In genomic region chrX:77510371-77511300, GRCm38 (mm10) we compare ENCODE assay signal across 8 mouse cellular contexts. TPM values are rescaled to one million over a fixed set of nuclear protein-coding genes. Genes with fewer than 3 reads are reported as not detected.
DNase-seq lines count a peak whose midpoint lies in the region; ATAC-seq lines count a peak whose summit lies in the region.

Gene Tbl1x (plus strand): TSS chrX:77511013.

- DNase-seq in A20 (ENCODE audit: low read depth, low spot score): peak; percentile 90
- peak; percentile 75 to 82 for DNase-seq in adrenal gland, postnatal 36 days
- DNase-seq in embryonic facial prominence, embryonic 14.5 days (ENCODE audit: low spot score): peak; percentile 90
- peak; percentile 90 for DNase-seq in heart, embryonic 10.5 days (ENCODE audit: low spot score)
- DNase-seq in natural killer cell, adult 2 months (ENCODE audit: low spot score in 2 of 2): peak; percentile 26 to 41

- H3K4me1 ChIP-seq in embryonic facial prominence, embryonic 14.5 days (ENCODE audit: control insufficient read depth, insufficient read depth, low read length): 0 out of 2 replicates have a peak, but pooled peaks cover 7% of the 10 kb centered on the region
- H3K4me1 ChIP-seq in heart, embryonic 10.5 days: no peaks in the 10 kb centered on the region
- H3K4me1 ChIP-seq in kidney, embryonic 15.5 days: peaks cover 18% of the 10 kb centered on the region
- peaks cover 32% of the 10 kb centered on the region for H3K4me1 ChIP-seq in liver, embryonic 12.5 days
- peaks cover 6% of the 10 kb centered on the region; the same call in 1 of the 2 replicates for H3K4me1 ChIP-seq in stomach, embryonic 14.5 days (ENCODE audit: control insufficient read depth, insufficient read depth, low read length)

- no peaks in the 10 kb centered on the region for H3K27me3 ChIP-seq in embryonic facial prominence, embryonic 14.5 days (replicated peaks; ENCODE audit: control insufficient read depth, insufficient read depth, low read length)
- no peaks in the 10 kb centered on the region for H3K27me3 ChIP-seq in heart, embryonic 10.5 days (ENCODE audit: insufficient read depth, poor library complexity, severe bottlenecking)
- H3K27me3 ChIP-seq in kidney, embryonic 15.5 days: no peaks in the 10 kb centered on the region
- H3K27me3 ChIP-seq in liver, embryonic 12.5 days (replicated peaks): no peaks in the 10 kb centered on the region
- no peaks in the 10 kb centered on the region for H3K27me3 ChIP-seq in stomach, embryonic 14.5 days (ENCODE audit: control insufficient read depth, insufficient read depth, low read length)

- H3K9me3 ChIP-seq in embryonic facial prominence, embryonic 14.5 days (ENCODE audit: control insufficient read depth, low read length): no peaks in the 10 kb centered on the region
- H3K9me3 ChIP-seq in heart, embryonic 10.5 days: no peaks in the 10 kb centered on the region
- H3K9me3 ChIP-seq in kidney, embryonic 15.5 days (replicated peaks): no peaks in the 10 kb centered on the region
- H3K9me3 ChIP-seq in liver, embryonic 12.5 days (replicated peaks): no peaks in the 10 kb centered on the region
- no peaks in the 10 kb centered on the region for H3K9me3 ChIP-seq in stomach, embryonic 14.5 days (ENCODE audit: control insufficient read depth, low read depth, low read length)

- peak within 1 kb of the TSS; percentile 92 for H3K9ac ChIP-seq in embryonic facial prominence, embryonic 14.5 days (ENCODE audit: low read depth, low read length)
- H3K9ac ChIP-seq in kidney, embryonic 15.5 days: peak within 1 kb of the TSS; percentile 77
- peak within 1 kb of the TSS; percentile 80 for H3K9ac ChIP-seq in liver, embryonic 12.5 days
- H3K9ac ChIP-seq in stomach, embryonic 14.5 days (replicated peaks; ENCODE audit: low read depth, low read length): peak within 1 kb of the TSS; percentile 77

- peak; percentile 80 for ATAC-seq in embryonic facial prominence, embryonic 14.5 days (ENCODE audit: low read depth)
- ATAC-seq in kidney, embryonic 15.5 days (replicated peaks; ENCODE audit: low FRiP score): peak; percentile 89
- peak; percentile 79 for ATAC-seq in liver, embryonic 12.5 days
- peak; percentile 82 for ATAC-seq in stomach, embryonic 14.5 days (ENCODE audit: insufficient number of reproducible peaks, insufficient read depth, low FRiP score, low read depth)

- peak within 1 kb of the TSS; percentile 63 for H3K4me3 ChIP-seq in embryonic facial prominence, embryonic 14.5 days (ENCODE audit: low read depth, low read length)
- H3K4me3 ChIP-seq in heart, embryonic 10.5 days: peak within 1 kb of the TSS; percentile 70
- peak within 1 kb of the TSS; percentile 67 for H3K4me3 ChIP-seq in kidney, embryonic 15.5 days (replicated peaks)
- H3K4me3 ChIP-seq in liver, embryonic 12.5 days: peak within 1 kb of the TSS; percentile 70
- H3K4me3 ChIP-seq in stomach, embryonic 14.5 days (ENCODE audit: low read depth, low read length): peak within 1 kb of the TSS; percentile 62

- peak within 1 kb of the TSS; percentile 98 for H3K27ac ChIP-seq in embryonic facial prominence, embryonic 14.5 days (replicated peaks; ENCODE audit: low read depth, low read length)
- peak within 1 kb of the TSS; percentile 96 for H3K27ac ChIP-seq in heart, embryonic 10.5 days
- peak within 1 kb of the TSS; percentile 96 for H3K27ac ChIP-seq in kidney, embryonic 15.5 days
- H3K27ac ChIP-seq in liver, embryonic 12.5 days: peak within 1 kb of the TSS; percentile 80
- H3K27ac ChIP-seq in stomach, embryonic 14.5 days (ENCODE audit: low read length): peak within 1 kb of the TSS; percentile 96

- no peaks in the 10 kb centered on the region for H3K36me3 ChIP-seq in embryonic facial prominence, embryonic 14.5 days (ENCODE audit: control insufficient read depth, insufficient read depth, low read length)
- no peaks in the 10 kb centered on the region for H3K36me3 ChIP-seq in heart, embryonic 10.5 days
- no peaks in the 10 kb centered on the region for H3K36me3 ChIP-seq in kidney, embryonic 15.5 days
- no peaks in the 10 kb centered on the region for H3K36me3 ChIP-seq in liver, embryonic 12.5 days
- H3K36me3 ChIP-seq in stomach, embryonic 14.5 days (ENCODE audit: control insufficient read depth, insufficient read depth, low read length): no peaks in the 10 kb centered on the region

- H3K4me2 ChIP-seq in embryonic facial prominence, embryonic 14.5 days (ENCODE audit: low read depth, low read length): peak within 1 kb of the TSS; percentile 58
- H3K4me2 ChIP-seq in kidney, embryonic 15.5 days: peak within 1 kb of the TSS; percentile 59
- H3K4me2 ChIP-seq in liver, embryonic 12.5 days: peak within 1 kb of the TSS; percentile 86
- H3K4me2 ChIP-seq in stomach, embryonic 14.5 days (replicated peaks; ENCODE audit: low read depth, low read length): peak within 1 kb of the TSS; percentile 47

- WGBS in embryonic facial prominence, embryonic 14.5 days: 18% methylated on average over 37 of the region's 76 CpGs
- WGBS in heart, embryonic 10.5 days: 25% methylated on average over 64 of the region's 76 CpGs
- 28% methylated on average over 40 of the region's 76 CpGs for WGBS in kidney, embryonic 15.5 days
- 12% methylated on average over 65 of the region's 76 CpGs for whole genome bisulfite sequencing in liver, embryonic 12.5 days (ENCODE audit: insufficient replicate concordance)
- 24% methylated on average over 57 of the region's 76 CpGs for WGBS in stomach, embryonic 14.5 days

RNA-seq across cellular contexts. Expression of gene Tbl1x, which starts in this region (rescaled TPM):
- total RNA-seq in adrenal gland, postnatal 36 days (2021): 10 to 100 TPM; 73.9 to 79.9 TPM
- 67.5 and 74.1 TPM in 2 replicates for polyA plus RNA-seq in embryonic facial prominence, embryonic 14.5 days (2014; fragmentation: Nextera tagmentation; extraction: Ambion mirVana)
- polyA plus RNA-seq in heart, embryonic 10.5 days (2016; fragmentation: Nextera tagmentation; extraction: Ambion mirVana): 59.9 and 66.6 TPM in 2 replicates
- polyA plus RNA-seq in kidney, embryonic 15.5 days (2015; fragmentation: Nextera tagmentation; extraction: Ambion mirVana): 73.8 and 76.1 TPM in 2 replicates
- polyA plus RNA-seq in liver, embryonic 12.5 days (2016; fragmentation: Nextera tagmentation; extraction: Ambion mirVana): 27.1 and 27.9 TPM in 2 replicates
- 88.9 and 90.1 TPM in 2 replicates for polyA plus RNA-seq in stomach, embryonic 14.5 days (2014; fragmentation: Nextera tagmentation; extraction: Ambion mirVana)

Comparison
In these comparisons a context has a peak if more than half of its experiments do, and no peak if none do; other contexts are left out.
1. Peak in every context shown above with its lines: DNase-seq, ATAC-seq, H3K4me3 ChIP-seq and H3K27ac ChIP-seq.
2. DNase-seq: peak in every context shown above with its lines; median percentile 90 in A20; 90 in embryonic facial prominence, embryonic 14.5 days; 90 in heart, embryonic 10.5 days; 78 in adrenal gland, postnatal 36 days; 34 in natural killer cell, adult 2 months.